Mouse (Mus musculus) megakaryocyte, embryonic 14.5 days (primary cell): ENCODE measurements around the gene Tubg2.

Experiments
- FLI1 ChIP-seq: IDR thresholded peaks from 2 replicates; pipeline ENCODE4 v1.6.1; 2012; ENCODE audit warnings: low read length, inconsistent platforms, mixed read lengths
- GATA1 ChIP-seq: IDR thresholded peaks from 3 replicates; pipeline ENCODE4 v1.6.1; 2012; ENCODE audit warnings: mixed read lengths, low read length, inconsistent platforms, borderline replicate concordance

GRCm38 (mm10) chr11:101119131-101119760 is 36.5 kb upstream of the Tubg2 start:
- TF ChIP-seq GATA1 (no peak), FLI1 (no peak)
